Mouse (Mus musculus) cerebellum, adult (tissue): ENCODE measurements around the gene Prkn.
A peak's percentile ranks its signal among the peaks of the same experiment; 100 is the strongest.

Experiments
- ATAC-seq: cut with Nextera tagmentation; 2 replicates; pipeline ENCODE4 v1.9.2; 2017; ENCODE audit warnings: mild to moderate bottlenecking, moderate library complexity, mixed read lengths; ENCODE audit not compliant: insufficient number of reproducible peaks, low FRiP score, low TSS enrichment

Prkn gene

DNA sequence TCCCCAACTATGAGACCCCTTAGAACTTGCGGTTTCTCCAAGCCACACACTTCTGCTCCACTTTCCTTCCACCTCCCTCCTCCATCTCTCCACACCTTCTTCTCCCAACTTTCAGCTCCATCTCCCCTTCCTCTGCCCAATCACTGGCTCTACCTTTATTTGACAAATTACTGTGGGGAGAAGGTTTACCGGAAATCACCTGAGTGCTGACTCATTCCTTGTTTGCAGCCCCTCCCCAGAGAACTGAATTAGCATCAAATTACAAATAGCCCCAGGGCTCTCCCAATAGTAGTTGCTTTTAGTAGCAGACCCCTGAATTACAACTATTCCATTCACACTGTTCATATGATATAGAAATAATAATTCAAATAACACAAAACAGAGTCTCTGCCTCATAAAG, 1036.1 kb downstream of the Prkn start:
- no peak for ATAC-seq

DNA sequence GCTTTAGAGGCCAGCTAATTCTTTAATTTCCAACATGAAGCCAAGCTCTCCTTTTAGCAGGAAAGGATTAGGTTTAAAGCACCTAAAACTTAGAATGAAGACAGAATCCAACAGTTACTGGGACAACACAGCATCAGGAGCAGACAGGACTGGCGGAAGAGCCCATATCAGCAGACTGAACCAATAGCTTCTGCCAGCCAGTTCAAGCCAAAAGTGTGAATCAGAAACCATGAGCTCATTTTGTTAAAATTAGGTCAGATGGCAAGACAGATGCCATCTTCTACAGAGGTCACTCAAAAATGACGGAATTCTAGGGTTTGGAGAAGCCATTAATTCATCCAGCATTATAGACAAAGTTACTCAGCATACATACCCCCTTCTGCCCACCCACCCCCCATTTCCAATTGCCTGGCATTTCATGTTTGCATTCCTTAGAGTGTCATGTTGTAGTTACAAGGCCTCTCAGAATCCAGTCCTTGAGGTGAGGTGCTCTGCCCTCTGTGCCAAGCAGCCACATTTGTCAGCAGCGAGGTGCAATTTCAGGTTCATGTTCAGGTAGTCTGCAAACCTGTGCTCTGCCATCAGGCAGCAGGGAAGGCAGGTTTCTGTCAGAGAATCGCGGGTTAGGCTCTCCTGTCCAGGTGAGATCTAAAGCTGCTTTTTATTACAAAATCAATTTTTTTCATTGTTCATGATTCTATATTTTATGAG, 1041.1 kb downstream of the Prkn start:
- peak; percentile 92 for ATAC-seq

DNA sequence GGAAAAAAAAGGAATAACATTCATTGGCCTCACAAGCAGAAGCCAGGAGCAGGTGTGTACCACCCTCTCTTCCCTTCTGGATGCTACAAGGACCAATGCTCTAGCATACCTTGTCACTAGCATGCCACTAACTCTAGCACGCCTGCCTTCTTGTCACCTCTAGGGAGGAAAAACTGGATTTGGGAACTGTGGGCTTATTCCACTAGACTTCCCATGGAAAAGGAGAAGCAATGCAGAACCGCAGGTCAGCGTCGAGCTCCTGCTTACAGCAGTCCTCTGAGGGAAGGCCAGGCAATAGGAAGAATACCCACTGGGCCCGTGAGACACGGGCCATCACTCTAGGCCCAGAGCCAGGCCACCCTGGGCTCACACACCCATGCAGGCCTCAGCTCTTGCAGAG, 1045.4 kb downstream of the Prkn start:
- ATAC-seq = no peak

DNA sequence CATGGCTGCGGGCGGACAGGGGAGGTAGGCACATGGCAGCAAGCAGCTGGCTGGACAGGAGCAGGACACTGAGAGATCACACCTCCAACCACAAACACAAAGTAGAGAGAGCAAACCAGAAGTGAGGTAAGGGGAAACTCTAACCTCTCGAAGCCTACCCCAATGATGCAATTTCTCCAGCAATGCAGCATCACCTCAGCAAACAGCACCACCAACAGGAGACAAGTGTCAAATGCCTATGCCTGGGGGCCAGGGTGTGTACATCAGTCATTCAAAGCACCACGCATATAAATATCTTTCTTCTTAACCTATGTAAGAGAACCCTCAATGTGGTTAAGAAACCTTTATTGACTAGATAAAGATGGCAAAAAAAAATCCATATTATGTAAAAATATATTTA, 1046.8 kb downstream of the Prkn start:
- no peak for ATAC-seq

DNA sequence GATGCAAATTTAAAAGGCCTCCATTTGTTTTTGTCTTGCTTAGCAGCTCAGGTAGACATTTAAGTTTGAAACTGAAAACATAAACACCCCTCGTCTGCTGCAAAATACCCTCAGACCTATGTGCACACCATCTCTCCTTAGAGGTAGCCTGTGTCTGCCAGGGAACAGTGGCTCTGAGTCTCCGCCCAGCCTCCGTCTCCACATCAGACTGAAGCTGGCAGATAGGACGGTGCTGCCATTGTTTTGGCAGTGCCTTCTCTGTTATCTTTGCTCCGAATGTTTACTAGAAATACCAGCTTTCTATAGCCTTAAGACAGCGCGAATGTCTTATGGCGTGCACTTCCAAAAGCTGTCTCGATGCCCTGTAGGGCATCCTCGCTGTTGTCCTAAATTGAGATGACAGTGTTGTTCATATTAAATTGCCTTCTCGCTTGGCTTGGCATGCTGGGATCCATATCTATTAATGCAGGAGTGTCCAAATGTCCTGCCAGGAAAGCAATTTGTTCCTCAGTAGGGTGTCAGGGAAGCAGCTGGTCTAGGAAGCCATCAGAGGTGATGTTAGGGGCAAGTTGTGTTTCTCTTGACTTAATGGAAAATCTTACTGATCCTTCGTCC, 1047.5 kb downstream of the Prkn start:
- peak; percentile 91 for ATAC-seq

DNA sequence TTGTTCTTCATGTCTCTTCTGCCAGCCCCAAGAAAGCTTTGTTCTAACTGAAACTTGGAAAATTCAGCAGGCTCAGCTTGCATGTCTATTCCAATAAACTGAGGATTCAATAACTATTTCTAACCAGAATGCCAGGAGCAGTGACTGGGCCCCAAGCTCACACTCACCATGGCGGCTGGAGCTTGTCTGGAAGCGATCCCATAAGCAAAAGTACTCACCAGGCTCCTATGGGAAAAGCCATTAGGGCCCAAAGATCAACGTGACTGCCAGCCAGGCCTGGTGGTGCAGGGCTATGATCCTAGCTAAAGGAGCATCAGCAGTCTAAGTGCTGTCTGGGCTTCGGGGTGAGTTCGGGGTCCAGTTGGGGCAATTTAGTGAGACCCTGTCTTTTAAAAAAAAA, 1048.6 kb downstream of the Prkn start:
- no peak for ATAC-seq

DNA sequence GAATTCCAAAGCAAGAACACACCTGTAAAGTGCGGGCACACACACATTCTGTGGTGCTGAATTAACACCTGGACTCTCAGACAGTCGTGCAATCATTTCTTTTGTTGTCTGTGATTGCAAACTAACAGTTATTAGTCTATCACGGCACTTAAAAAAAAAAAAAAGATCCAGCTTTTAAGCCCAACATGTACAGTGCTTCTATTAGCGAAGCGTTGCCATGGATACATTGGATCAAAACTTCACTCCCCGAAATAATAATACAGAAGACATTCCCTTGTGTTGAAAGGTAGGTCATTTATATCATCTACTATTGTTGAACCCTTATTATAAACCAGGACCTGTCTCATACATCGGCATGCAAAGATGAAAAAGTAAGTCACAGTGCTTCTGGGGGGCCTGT, 1060.1 kb downstream of the Prkn start:
- no peak for ATAC-seq

DNA sequence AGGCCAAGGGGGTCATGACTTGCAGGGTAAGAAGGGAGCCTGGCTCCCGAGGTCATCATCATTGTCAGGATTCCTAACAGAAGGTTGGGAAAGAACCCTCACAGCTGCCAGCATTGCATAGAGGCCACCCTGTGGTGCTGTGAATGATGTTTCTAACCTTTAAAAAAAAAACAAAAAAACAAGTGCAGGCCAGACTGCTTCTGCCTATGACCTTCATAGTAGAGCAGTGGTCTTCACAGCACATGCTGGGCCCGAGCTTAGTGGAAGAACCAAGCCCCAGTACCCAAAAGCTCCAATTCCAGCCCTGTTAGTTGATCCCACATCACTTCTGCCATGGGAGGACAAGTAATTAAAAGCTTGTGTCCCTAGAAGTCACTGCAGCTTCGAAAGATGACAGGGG, 1061.5 kb downstream of the Prkn start:
- ATAC-seq = no peak

DNA sequence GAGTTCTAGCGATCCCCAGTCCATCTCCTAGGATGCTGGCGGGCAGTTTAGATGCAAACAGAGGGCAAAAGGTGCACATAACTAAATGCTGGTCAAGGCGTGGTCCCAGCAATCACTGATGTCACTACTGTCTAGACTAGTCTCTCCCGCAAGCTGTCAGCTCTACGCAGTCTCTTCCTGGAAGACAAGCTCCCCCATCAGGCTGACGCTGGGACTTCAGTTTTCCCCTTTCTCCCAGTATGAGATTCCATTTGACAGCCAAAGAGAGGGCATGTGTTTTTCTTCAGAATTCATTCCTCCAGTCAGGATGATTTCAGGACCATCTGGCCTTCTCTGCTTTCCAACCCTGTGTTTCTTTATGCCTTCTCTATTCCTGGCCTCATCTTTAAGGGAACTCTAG, 1062.8 kb downstream of the Prkn start:
- 0 out of 2 replicates have a peak, but pooled peaks have one; percentile 36 for ATAC-seq

DNA sequence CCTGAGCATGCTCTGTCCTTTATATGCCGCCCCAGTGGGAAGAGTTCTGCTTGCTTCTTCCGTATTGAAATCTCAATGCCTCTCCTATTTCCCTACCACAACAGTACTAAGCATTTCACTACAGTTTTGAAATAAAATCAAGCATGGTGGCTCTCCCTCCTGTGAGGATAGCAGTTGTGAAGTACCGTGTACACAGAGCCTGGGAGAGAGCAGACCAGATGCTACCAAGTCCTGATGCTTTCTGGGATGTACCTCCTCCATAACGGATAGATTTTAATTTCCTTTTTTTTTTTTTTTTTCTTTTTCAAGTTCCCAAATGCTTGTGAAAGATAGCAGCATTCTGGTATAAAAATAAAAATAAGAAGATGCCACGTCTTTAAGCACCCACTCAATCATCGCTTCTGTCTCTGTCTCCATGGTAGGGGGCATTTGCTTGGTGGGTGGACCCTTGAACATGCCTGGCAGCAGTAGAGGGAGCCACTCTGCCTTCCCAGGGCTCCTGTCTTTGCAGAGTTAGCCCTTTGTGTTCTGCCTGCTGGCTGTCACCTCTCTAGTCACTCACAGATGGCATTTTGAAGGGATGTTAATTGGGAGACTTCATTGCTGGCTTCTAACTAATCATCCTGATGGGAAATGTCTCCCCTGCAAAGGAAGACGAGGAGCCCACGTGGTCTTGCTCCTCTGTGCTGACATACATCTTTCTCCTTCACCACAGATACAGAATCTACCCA, 1070.6 kb downstream of the Prkn start:
- no peak for ATAC-seq

DNA sequence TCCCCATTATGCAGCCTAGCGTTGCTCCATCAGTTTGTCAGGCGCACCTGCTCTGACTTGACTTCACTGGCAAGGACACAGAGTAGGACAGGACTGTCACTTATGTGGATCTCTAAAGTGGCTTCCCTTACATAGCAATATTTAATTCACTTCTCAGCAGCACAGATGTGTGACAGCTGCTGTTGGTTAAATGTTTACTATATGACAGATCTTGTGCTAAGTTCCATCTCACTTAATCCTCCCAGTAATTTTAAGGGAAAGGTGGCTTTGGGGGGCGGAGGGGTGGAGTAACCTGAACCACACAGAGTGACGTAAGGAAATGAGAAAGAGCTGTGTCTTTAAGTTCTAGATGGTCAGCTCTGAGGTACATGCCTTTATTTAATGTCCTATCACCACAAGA, 1072.0 kb downstream of the Prkn start:
- no peak for ATAC-seq

DNA sequence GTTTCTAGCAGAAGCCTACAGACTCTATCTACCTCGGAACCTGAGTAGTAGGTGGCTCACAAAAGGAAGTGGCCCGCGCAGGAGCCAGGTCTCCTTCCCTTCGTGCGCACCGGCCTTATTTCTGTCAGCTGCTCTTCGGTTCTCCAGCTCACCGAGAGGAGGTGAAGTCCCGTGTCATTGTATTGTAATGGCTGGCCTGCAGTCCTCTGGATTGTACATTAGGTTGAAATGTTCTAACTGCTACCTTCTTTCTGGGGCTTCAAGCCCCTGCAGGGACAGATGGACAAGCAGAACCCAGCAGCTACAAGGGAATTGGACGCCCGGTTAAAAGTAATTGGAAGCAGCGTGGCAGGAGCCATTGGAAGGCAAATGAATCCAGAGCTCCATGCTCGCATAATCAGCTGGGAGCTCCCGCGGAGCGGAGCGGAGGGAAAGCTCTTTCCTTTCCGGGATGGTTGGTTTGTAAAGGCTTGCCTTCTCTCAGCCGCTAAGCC, 1072.7 kb downstream of the Prkn start:
- peak; percentile 18; the same call in 1 of the 2 replicates for ATAC-seq

DNA sequence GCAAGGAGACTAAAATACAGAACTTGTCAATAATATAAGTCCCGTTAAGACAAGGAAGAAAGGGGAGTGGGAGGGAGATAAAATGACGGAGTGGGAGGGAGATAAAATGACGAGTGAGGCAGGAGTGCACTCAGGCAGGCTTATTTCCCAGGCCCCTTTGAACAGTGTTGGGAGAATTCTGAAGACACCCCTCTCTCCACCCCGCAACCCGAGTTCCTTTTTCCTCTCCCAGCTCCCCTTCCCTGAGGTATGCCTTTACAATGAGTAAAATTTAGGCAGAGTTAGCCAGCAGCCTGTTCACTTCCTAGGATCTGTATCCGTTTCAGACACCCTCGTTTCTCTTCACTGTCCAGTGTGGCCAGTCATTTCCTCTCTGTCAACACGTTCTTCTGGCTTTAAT, 1073.4 kb downstream of the Prkn start:
- ATAC-seq = no peak

DNA sequence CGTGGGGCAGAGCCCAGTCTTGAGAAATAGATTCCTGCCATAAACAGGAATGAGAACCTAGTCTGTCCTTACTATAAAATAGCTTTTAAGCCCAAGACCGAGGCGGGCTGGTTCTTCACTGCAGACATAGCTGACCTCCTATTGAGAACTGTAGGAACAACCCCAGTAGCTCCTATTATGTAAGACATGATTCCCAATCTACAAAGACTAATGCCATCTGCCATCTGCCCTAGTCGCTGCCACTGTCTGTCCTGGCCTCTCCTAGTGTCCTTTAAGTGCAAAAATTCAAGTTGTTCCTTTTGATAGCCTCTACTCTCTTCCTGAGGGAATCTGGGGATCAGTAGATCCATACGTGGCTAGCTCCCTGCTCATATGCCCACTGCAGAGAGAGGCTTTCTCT, 1074.3 kb downstream of the Prkn start:
- peak; percentile 32; the same call in 1 of the 2 replicates for ATAC-seq

DNA sequence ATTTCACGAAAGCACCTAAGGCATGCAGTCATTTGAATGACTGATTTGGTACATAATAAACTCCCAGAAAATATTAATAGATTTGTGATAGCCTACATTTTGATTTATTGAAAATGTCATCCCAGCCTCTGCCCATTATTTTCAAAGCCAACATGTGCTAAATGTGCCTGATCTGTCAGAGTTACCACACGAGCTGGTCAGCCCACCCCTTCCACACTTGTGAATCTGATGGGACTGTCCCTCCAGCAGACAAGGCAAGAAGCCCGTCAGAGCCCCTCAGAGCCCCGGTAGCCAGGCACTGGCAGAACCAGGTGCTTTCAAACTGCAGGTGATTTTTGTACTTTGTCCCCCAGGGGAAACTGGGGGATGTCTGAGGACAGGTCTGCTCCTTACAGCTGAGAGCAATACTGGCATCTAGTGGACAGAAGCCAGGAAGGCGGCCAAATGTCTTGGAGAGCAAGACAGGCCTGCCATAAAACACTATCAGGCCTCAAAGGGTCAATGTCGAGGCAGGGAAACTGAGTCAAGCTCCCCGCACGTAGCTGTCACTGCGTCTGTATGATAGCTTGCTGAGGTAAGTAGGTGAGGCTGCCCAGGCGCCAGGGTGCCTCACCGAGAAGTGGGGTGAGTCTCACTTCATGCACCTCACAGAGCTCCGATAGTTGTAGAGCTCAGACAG, 1078.1 kb downstream of the Prkn start:
- ATAC-seq = no peak

DNA sequence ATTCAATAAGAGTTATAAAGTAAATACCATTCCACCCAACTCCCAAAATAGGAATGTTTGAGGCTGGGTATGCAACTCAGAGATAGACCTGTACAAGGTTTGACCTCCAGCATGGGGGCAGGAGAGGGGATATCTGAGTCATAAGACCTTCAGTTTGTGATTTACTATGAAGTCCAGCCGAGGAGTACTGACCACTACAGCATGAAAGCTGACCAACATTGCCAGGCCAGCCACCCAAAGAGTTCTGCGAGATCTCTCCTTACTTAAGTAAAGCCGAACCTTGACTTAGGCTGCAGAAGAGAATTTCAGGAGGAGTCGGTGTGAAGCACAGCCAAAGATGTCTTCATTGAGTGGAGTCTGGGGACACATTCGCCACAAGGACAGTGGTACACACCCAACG, 1079.4 kb downstream of the Prkn start:
- no peak for ATAC-seq

DNA sequence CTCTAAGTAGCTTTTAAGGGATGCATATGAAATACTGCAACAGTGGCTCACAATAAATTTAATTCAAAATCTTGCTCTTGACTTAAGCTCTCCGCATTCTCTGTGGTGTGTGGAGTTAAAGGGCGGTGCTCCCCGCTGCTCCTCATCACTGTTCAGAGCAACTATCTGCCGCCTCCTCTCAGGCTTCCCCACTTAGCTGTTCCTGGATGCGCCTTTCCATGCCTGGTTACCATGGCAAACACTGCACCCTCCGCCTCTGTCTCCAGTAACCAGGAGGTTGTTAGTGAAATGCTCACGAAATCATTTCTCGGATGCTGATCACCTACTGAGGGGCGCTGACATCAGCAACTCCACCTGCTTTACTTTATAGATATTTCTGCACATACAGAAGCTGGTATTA, 1080.8 kb downstream of the Prkn start:
- ATAC-seq = no peak

DNA sequence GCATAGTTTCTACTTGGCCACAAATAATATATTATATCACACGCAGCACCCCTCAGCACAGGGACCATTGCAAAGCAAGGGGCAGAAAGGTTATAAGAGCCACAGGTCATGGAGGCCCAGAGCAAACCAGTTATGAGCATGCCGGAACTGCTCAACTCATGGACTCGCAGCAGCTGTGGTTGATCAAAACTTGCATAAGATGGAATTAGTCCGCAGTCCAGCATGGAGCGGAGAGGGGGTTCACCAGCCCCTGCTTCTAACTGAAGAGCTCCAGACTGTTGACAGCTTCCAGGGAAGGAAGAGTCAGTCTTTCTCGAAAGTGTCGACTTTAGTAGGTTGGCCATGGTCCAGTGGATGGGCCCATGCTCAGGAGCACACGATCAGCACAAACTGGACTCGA, 1083.8 kb downstream of the Prkn start:
- ATAC-seq = no peak

DNA sequence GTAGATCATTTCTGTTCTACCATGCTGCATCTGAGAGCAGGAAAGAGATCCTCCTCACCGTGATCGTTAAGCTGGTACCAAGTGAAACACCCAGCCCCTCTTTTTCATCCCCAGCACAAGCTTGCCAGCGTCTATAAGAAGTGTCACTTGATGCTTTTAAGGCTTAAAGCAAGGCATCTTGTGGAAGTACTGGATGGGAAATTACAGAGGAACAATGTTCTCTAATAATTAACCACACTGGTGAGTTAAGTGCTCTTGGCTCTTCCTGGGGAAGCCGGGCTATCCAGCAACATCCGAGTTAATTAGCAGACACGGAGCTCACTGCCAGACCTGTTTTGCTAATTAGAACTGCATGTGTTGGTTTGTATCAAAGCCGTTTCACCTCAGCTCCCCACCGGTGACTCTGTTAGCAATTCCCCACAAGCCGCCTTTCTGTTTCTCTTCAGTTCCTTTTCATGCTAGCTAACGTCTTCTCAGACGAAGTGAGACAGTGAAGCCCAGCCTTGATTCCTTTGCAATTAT, 1086.7 kb downstream of the Prkn start:
- no peak for ATAC-seq

DNA sequence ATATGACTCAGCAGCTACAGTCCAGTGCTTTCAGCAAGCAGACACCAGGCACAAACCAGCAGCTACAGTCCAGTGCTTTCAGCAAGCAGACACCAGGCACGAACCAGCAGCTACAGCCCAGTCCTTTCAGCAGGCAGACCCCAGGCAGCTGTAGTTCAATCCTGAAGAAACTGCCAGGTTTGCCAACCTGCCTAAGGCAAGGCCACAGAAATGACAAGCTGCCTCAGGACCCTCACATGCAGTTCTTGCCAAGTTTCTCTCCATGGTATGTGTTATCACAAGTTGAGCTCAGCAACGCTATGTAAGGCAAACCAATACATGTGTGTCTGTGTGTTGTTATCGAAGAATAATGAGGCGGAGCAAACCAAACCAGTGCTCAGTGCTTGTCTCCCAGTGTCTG, 1091.5 kb downstream of the Prkn start:
- ATAC-seq = no peak

DNA sequence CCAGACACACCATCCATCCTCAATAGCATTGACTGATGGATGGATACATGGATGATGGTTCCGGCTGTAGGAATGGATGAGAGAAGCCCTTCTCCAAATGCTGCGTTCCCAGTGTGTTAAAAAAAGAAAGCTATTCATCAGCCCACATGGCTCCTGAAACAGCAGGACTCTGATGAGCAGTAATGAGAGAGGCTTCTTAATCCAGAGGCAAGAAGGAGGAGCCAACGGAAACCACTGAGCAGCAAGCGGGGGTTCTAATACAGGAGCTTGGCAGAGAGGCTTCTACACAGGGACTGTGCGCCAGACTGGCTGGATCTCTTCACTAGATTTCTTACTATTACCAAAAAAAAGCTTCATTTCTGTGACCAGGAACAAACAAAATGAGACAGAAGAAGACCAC, 1093.6 kb downstream of the Prkn start:
- no peak for ATAC-seq
